Mouse (Mus musculus) CD4-positive, CD25-positive, alpha-beta regulatory T cell, adult 4 months (primary cell): Measurements from ENCODE around the gene Aspg. TPM values are rescaled to one million over a fixed set of nuclear protein-coding genes. Genes with fewer than 3 reads are reported as not detected.

Experiments
- ATAC-seq: one replicate; pipeline ENCODE4 v1.8.0; 2017
- polyA plus RNA-seq, 2 experiments: library from polyadenylated mRNA; unstranded; fragments of 100-300 nt; shearing (Covaris generic); gene quantifications; one replicate each; pipeline ENCODE4 v1.2.1; 2017

Aspg gene
- polyA plus RNA-seq, 2 experiments from 2014 or later: not detected

GRCm38 (mm10) chr12:112151980-112152362 lies 45.5 kb downstream of the Aspg start:
- ATAC-seq: no peak

GRCm38 (mm10) chr12:112153597-112153996 lies 47.1 kb downstream of the Aspg start:
- ATAC-seq: no peak

GRCm38 (mm10) chr12:112154476-112154875 lies 48.0 kb downstream of the Aspg start:
- no peak for ATAC-seq

GRCm38 (mm10) chr12:112155218-112156051 lies 49.0 kb downstream of the Aspg start:
- no peak for ATAC-seq

- ATAC-seq: no peak
Measured at GRCm38 (mm10) chr12:112156804-112157203, 50.3 kb downstream of the Aspg start.

GRCm38 (mm10) chr12:112158246-112158645 lies 51.8 kb downstream of the Aspg start:
- ATAC-seq: no peak

GRCm38 (mm10) chr12:112158784-112159183 lies 52.3 kb downstream of the Aspg start:
- ATAC-seq: no peak

GRCm38 (mm10) chr12:112163981-112164839 lies 57.7 kb downstream of the Aspg start:
- no peak for ATAC-seq

- no peak for ATAC-seq
Measured at GRCm38 (mm10) chr12:112164840-112165219, 58.4 kb downstream of the Aspg start.

GRCm38 (mm10) chr12:112169240-112169639 lies 62.8 kb downstream of the Aspg start:
- no peak for ATAC-seq

- ATAC-seq: no peak
Measured at GRCm38 (mm10) chr12:112170671-112171574, 64.4 kb downstream of the Aspg start.

GRCm38 (mm10) chr12:112171657-112172056 lies 65.2 kb downstream of the Aspg start:
- ATAC-seq: no peak

GRCm38 (mm10) chr12:112172214-112172613 lies 65.7 kb downstream of the Aspg start:
- ATAC-seq: no peak

Other genes with a start within 250 kb of the Aspg start
- 10 to 100 TPM; 10.7 to 15.1 TPM for gene Ppp1r13b, start 198.6 kb upstream of the Aspg start, polyA plus RNA-seq
- gene Atp5mpl, start 139.7 kb upstream of the Aspg start, polyA plus RNA-seq: 100 to 1,000 TPM; 202 to 279 TPM
- not detected for gene Tdrd9, start 135.1 kb upstream of the Aspg start, polyA plus RNA-seq
- not detected for gene Rd3l, start 125.4 kb upstream of the Aspg start, polyA plus RNA-seq
- gene Kif26a, start 39.5 kb downstream of the Aspg start, polyA plus RNA-seq: not detected